Mouse (Mus musculus) megakaryocyte-erythroid progenitor cell, adult 5-6 weeks (primary cell): ENCODE measurements around the gene Hic2. TPM values are rescaled to one million over a fixed set of nuclear protein-coding genes. Genes with fewer than 3 reads are reported as not detected.
A peak's percentile ranks its signal among the peaks of the same experiment; 100 is the strongest.

Experiments used
- ATAC-seq: replicated peaks from 2 replicates; pipeline ENCODE4 v1.8.0; 2016; ENCODE audit warnings: mild to moderate bottlenecking, inconsistent platforms; ENCODE audit not compliant: severe bottlenecking, poor library complexity, low FRiP score, low TSS enrichment
- total RNA-seq, 2 experiments: library from RNA; stranded (forward) in 1 of 2; stranded (reverse) in 1 of 2; fragments of 200-1000, 215-1000 nt in 1 of 2; fragments of >200 nt in 1 of 2; fragmentation: Nextera tagmentation in 1 of 2; gene quantifications; 2 replicates each; pipeline ENCODE4 v1.2.3; 2014 to 2017

Hic2 gene
- total RNA-seq, 2 experiments from 2014 or later, result 1.5 to 2.1 TPM

DNA sequence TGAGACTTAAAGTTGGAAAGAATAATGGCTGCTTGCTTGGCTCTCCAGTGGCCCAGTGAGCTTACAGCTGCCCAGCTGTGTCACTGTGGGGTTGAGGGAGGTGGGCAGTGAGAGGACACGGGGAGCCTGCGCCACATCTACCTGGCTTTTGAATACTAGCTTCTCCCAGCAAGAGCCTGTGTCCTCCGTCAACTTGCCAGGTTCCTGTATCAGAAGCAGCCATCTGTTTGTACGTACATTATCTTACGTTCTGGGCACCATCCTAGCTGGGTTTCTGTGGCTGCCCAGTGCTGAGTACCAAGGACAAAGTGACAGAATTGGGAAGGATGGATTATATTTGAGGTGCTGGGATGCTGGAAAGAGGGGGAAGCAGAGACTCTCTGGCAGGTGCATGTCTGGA is 36.5 kb downstream of the Hic2 start:
- ATAC-seq, result peak; percentile 86

DNA sequence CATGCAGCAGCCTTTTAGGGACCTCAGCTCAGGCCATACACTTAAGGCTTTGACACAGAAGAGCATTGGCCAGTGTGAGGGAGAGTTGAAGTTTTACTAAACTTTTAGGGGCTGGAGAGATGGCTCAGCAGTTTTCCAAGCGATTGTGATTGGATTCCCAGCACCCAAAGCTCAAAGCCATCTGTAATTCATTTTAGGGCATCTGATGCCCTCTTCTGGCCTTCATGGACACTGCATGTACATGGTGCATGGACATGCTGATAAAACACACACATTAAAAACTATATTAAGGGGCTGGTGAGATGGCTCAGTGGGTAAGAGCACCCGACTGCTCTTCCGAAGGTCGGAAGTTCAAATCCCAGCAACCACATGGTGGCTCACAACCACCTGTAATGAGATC is 37.8 kb downstream of the Hic2 start:
- no peak for ATAC-seq

DNA sequence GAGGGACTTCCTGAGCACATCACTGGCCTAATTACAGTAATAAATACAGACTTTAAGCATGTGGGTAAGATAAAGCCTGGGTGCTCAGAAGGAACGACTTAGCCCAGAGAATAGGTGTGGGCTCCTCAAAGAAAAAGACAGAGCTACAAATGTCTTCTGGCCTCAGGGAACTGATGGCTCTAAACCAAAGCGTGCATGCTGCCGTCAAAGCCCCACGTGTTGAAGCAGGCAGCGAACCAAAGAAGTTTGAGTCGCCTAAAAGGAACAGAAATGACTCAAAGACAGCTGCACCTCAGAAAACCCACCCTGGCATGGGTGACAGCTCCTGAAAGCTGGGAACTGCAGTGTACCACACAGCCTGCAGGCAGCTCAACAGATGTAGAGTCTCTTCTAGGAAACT is 38.5 kb downstream of the Hic2 start:
- no peak for ATAC-seq

DNA sequence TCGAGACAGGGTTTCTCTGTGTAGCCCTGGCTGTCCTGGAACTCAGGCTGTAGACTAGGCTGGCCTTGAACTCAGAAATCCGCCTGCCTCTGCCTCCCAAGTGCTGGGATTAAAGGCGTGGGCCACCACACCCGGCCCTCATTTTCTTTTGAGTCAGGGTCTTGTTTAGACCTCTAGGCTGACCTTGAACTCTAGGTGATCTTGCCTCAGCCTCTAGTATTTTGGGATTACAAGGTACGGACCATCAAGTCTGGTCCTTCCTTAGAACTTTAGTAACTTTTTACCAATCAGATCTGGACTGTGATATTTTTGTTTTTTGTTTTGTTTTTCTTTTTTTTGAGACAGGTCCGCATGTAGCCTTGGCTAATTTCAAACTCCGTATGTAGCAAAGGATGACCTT is 42.3 kb downstream of the Hic2 start, which contains the start of gene Tmem191c:
TSS of gene Tmem191c (plus strand) at position 357 of the 400 bp plus-strand sequence.
- no peak for ATAC-seq

DNA sequence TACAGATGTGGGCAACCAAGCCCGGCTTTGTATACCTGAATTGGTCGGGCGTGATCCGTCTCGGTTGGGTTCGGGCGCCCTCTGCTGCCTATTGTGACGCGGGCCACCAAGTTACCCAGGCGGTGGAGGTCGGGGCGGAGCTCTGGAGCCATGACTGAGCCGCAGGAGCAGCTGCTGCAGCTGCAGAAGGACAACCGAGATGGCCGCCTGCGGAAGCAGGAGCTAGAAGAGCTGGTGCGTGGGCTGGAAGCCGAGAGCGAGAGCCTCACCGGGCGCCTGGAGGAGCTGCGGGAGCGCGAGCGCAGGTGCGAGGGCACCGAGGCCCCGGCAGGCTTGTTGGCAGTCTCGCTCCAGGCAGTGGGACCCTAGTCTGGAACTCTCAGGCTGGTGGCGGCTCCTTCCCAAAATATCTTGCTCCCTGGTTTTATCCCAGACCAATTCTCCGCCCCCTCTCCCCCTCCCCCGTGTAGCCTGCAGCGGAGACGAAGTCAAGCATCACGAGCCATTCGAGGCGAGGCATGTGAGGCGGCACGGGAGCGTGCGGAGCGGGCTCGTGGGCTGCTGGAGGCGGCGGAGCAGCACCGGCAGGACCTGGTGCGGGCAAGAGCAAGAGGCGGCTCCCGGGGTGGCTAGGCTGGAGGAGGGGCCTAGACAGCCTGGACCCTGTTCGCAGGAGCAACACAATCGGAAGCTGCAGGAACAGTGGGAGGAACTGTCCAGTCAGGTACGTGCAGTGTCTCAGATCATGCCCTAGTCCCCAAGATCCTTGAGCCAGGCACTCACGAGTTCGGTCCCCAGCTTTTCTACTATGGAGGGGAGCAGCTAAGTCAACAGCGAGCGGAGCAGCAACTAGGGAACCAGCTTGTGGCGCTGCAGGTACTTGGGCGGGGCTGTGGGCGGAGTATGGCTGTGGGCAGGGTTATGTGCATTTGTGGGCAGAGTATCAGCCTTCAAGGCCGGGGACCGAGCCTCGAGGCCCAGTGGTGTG is 43.1 kb downstream of the Hic2 start:
- ATAC-seq, result peak; percentile 87

DNA sequence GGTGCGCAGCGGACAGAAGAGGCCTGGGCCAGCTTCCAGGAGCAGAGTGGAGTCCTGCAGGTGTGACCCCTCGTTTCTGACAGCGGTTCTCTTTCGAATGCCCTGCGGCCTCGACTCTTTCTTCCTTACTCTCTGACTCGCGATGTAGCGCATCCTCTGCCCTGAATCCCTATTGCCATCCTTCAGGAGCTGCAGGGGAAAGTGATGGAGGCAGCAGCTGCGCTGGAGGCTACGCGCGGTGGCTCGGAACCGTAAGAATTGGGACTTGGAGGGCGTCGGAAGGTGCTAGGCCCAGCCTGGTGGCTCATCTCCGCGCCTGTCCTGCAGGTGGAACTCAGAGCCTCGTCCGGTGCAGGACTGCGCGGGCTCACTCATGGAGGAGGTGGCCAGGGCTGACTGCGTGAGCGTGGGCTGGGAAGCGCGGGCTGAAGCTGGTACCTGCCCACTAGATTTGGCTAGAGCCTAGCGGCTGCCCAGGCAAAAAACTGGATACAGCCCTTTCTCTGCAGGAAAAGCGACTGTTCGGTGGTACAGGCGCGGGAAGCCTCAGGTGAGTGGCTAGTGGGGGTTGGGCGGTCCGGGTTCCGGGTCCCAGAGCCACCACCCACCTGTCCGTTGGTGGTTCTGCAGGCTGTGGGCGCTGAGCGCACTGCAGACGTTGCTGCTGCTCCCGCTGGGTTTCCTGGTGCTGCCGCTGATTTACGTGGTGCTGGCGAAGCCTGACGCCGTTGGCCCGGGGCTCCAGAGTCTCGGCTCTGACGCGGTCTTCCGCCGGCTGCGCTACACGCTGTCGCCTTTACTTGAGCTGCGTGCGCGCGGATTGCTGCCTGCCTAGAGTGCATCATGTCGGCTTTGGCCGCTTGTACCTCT is 44.2 kb downstream of the Hic2 start:
- ATAC-seq, result peak; percentile 40; the same call in 1 of the 2 replicates

DNA sequence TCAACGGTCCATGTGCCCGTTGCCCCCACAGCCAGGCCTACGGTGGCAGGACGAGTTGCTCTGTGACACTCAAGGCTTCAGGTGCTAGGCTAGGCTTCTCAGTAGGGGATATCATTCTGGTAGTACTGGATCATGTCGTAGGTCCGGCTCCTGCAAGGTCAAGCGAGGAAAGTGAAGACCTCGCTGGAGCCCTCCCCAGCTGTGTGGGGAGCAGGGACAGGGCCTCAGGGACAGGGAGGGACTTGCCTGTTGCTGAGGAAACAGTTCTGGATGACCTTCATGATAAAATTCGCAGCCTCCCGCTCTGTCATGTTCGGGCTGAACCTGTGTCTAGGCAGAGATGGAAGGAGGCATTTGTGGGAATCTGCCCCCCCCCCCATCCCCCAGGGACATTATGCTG is 47.1 kb downstream of the Hic2 start:
- no peak for ATAC-seq

DNA sequence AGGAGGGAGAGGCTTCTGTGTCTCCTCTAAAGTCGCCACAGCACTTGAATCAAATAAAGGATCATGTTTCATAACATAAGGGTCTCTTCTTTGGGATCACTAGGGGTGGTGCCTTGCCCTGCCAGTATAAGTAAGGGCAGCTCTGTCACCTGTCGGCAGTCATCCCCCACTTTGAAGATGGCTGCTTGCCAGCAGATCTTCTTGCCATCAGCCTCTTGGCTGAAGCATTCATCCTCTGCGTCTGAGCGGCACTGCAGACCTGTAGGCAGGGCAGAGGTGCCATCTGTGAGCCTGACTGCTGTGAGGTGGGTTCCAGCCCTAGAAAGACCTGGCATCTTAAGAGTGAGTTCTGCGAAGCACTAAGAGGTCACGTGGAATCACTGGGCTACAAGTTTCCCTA is 49.8 kb downstream of the Hic2 start:
- ATAC-seq, result no peak

DNA sequence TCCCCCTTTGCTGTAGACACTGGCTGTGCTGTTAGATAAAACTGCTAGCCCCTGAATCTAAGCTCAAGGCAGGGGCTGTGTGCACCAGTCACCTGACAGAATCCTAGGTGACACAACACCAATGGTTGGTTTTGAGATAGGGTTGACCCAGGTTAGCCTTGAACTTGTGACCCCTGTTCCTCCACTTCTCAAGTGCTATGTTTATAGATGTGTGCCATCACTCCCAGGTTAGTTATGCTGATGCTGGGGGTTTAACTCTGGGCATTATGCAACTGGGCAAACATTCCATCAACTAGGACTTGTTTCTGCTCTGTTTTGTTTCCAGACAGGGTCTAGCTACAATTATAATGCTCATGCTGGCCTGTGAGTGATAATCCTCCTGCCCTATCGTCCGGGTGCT is 53.7 kb downstream of the Hic2 start:
- no peak for ATAC-seq

DNA sequence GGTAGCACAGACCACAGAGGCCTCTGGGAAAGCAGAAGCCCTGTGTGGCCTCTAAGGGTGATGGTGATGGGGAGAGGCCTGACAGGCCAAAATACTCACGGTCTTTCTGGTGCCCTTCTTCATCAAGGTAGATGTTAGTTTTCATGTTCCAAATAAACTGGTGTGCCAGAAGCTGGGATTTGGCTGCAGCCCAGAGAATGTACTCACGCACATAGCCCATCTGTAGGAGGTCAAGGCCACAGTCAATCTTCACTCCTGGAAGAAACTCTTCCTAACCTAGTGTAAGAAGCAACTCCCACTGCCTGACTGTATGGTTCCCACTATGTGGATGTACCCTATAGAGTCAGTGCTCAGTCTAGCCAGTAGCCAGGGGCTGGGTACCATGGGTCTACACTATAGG is 57.6 kb downstream of the Hic2 start:
- ATAC-seq, result no peak

DNA sequence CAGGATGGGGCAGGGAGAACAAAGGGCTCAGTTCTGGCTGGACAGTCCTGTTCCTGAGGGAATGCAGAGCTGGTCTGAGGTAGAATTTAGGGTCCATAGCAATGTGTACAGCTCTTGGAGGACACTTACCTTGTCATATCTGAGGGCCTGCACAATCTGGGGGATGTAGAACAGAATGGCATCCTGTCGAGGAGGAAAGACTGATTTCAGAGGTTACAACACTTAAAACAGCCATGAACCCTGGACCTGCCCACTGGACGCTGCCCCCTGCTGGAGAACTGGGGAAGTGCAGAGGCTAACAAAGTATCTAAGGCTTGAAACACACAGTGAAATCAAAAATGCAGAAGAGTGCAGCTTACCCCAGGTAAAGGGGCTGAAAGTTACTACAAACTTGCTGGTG is 59.4 kb downstream of the Hic2 start:
- peak; percentile 74 for ATAC-seq

DNA sequence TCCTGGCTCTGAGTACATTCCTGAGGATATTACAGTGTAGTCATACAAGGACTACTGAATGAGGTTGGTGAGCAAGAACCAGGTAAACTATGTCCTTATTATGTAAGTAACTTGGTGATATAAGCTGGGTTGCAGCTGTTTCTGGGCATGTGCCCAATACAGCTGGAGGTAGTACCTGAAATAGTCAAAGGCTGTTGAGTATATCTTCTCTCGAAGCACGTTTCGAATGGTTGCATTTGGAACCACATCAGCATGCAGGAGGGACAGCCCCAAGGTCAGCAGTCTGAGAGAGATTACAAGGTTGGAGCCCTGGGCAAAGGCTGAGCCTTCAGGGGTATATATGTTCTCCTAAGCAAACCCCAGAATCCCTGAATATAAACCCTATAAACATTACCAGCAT is 67.4 kb downstream of the Hic2 start:
- ATAC-seq, result no peak

DNA sequence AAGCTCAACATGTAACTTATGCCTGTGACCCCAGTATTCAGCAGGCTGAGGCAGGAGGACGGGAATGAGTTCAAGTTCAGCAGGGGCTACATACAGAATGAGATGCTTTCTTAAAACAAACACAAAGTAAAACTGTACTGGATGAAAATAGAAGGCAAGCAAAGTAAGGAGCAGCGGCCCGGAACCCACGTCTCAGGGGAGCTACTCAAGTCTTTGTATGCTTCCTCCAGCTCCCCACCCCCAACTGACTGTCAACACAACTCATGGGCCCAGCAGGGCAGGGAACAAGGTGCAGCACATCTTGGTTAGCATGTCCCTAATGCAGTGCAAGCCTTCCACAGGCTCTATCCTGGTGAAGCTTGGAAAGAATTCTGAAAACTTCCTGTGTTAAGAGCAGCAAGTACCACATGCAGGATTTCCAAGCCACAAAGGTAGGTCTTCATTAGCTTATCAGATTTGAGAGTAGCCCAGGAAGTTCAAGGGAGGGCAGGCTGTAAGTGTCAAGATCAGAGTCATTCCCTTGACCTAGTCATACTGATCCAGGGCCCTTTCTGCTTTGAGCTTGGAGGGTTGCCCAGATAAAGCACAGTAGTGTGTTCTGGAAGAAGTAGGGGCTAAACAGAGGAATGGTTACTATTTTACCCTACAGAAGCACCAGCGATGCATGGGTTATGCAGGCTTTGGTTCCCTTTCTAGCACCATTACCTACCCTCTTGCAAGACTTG is 70.3 kb downstream of the Hic2 start:
- no peak for ATAC-seq

DNA sequence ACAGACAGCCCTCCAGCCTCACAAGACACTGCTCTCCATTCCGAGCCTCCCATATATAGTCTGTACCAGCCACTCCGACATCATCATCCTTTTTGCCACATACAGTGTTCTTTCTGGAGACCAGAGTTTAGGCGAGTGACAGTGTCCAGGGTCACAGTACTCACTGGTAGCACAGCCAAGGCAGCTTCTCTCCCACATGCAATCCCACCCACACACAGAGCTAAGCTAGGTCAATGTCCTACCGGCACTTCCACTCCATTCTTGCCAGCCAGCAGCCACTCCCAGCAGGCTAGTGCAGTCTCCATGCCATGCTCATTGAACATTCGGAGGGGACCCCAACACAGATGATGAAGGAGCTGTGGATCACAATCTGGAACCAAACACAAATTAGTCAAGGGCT is 74.1 kb downstream of the Hic2 start:
- no peak for ATAC-seq

DNA sequence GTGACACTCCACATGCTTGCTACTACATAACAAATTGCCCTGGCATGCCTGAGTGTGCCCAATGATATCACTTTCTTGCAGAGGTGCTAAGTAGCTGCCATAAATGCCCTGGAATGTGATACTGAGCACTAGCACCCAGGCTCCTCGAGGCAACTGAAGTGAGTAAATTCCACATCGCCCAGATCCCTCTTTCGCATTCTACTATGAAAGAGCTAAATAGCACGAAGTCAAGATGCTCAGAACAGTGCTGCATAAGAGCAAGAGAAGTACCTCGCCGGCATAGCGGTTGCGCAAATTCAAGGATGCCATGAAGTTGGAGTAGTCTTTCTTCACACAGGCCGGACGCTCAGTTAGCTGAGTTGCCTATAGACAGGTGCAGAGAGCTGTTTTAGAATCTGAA is 75.7 kb downstream of the Hic2 start:
- ATAC-seq, result no peak

DNA sequence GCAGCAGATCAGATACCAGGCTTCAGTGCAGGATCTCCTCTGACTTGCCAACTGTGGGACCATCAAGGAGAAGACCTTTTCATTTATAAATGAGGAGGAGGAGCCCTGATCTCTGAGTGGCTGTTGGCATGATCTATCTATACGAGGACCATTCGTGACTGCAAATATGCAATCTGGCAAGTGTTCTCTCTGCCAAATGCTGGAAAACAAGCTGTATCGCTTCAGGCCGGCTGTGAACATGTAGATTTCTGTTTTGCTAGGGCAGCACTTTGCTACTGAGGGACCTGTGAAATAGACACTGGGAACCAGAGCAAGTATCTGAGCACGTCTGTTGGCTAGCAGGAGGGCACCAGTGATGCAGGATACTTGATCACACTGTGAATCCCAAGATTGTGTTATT is 79.2 kb downstream of the Hic2 start:
- ATAC-seq, result no peak
